Mouse (Mus musculus) lung, postnatal 0 days (tissue): ENCODE results near the gene Plpp3.

Experiments
- CTCF ChIP-seq: IDR thresholded peaks from 2 replicates; pipeline ENCODE4 v1.5.1; 2016; ENCODE audit warnings: antibody characterized with exemption, mild to moderate bottlenecking
- EP300 ChIP-seq: IDR thresholded peaks from 2 replicates; pipeline ENCODE4 v1.6.1; 2016; ENCODE audit warnings: antibody characterized with exemption, mild to moderate bottlenecking, control low read depth

GRCm38 (mm10) chr4:105225512-105225911, 68.4 kb downstream of the Plpp3 start:
- TF ChIP-seq CTCF = no peak
- no peak for TF ChIP-seq EP300
